Mouse (Mus musculus) mesoderm, embryonic 11.5 days (tissue): ENCODE measurements around the gene Gas7.

Source experiments
- DNase-seq: peaks from one replicate; pipeline ENCODE4 v3.0.0-alpha.2; 2012; ENCODE audit warnings: low read depth, low spot score

Gene Gas7

DNA sequence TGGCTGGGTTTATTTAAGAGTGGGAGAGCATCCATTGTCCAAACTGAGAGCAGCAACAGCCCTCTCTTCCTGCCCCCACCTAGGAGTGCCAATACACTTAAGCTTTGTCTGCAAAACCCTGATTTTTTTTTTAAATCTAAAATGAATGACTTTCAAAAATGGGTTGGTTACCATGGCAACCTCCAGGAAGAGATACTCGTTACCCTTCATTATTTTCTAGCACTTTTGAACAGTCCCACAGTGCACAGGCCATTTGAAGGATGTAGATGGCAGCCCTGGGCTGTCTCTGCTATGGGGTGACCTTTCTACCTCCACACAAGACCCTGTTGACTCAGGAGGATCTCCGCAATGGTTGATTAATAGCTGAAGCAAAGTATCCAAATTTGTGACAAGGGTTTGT is 230.9 kb downstream of the Gas7 start:
- no peak for DNase-seq

DNA sequence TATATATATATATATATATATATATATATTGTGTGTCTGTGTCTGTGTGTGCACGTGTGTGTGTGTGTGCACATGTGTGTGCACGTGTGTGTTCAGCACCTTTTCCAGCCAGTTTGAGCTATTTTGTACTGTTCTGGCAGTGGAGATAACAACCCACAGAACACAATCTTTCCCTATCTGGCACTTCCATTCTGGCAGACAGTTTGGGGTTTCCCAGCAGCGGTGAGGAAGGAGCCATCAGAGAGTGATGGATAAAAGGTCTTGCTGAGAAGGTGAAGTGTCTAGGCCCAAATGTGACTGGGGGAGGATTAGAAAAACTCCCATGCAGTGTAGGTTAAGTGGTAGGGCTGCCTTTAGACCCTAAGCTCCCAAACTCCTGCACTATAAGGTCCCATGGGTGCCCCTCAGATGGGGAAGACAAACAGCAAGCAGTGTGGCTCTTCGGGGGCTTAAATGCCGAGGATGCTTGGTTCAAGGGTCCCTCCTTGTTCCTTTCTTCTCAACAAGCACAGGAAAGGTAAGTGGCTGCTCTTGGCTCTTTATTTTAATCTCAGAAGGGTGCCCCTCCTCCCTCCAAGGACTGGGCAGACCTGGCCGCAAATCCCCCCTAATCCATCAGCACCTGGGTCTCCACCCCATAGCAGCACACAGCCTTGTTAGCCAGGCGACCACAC is 239.6 kb downstream of the Gas7 start, which contains the start of gene Rcvrn:
Gene Rcvrn, plus strand, starts transcription at position 624 of the 674 bp plus-strand sequence.
- no peak for DNase-seq

DNA sequence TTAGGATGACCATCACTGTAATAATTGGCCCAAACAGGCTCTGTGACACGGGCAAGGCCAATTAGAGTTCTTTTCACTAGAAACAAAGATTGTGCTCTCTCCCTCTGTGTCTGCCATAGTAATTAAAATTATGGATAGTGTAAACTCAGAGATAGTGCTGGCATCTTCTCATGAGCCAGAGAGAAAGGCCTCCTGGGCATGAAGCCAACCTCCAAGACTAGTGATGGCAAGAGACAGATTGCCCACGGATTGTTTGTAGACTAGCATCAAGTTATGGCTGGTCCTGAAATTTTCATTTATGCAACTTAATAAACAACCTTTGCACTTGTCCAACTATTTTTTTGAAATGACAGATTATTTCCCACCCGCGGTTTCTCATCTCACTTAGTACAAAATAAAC is 257.7 kb downstream of the Gas7 start:
- DNase-seq: no peak

DNA sequence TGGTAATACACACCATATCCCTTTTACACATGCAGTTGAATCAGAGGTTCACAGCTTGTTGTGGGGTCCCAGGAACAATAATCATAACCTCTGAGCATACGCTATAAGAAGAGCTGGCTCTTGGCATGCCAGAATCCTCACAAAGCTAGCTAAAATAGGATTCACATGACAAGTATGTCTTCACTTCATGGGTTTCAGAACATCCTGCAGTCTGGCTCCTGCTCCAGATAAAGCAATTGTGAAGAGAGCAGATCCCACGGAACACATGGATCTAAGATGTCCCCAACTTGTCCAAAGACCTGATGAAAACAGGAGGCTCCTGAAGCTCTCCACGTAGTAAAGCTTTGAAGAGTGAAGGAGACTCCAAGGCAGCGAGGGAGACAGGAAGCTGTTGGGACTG is 260.1 kb downstream of the Gas7 start:
- no peak for DNase-seq

DNA sequence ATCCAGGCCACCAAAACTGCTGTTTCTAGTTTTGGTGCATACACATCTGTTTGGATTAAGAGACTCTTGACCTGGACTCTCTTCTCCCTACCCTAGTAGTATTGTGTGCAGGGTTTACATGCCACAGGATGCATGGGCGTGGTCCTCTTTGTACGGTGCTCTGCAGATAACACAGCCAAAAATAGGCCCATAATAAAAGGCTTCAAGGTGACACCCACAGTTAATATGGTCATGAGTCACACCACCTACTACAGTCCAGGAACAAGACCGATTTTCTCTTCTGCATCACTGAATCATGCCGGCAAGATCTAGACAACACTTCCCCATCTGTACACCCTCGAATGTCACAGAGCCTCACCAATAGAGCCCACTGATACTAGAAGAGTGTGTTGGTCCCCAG is 266.2 kb downstream of the Gas7 start:
- DNase-seq: no peak

DNA sequence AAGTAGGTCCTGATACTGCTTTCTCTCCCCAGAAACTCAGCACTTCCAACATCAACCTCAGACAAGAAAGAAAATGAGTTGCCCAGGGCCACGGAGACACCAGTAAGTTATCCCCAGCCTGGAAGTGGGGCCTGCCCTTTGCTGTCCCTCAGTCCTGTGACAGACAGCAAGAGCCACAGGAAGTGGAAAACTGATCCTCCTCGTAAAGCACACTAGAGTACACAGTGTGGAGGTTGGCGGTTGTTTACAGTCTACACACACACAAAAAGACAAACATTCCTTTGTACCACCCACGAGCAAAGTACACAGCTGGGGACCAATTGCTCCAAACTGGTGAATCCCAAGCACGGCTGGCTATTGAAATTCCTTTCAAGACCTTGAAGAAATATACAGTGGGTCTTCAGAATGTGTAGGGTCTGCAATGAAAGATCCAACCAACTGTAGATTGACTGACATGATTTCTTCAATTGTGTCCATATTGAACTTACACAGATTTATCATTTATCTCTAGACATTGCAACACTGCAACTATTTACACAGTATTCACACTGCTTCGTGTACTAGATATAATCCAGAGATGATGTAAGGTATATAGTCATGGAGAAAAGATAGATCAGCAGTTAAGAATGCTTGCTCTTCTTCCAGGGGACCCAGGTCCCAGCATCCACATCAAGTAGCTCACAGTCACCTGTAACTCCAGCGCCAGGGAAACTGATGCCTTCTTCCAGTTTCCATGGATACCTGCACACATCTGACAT is 267.3 kb downstream of the Gas7 start:
- DNase-seq: peak; percentile 4

DNA sequence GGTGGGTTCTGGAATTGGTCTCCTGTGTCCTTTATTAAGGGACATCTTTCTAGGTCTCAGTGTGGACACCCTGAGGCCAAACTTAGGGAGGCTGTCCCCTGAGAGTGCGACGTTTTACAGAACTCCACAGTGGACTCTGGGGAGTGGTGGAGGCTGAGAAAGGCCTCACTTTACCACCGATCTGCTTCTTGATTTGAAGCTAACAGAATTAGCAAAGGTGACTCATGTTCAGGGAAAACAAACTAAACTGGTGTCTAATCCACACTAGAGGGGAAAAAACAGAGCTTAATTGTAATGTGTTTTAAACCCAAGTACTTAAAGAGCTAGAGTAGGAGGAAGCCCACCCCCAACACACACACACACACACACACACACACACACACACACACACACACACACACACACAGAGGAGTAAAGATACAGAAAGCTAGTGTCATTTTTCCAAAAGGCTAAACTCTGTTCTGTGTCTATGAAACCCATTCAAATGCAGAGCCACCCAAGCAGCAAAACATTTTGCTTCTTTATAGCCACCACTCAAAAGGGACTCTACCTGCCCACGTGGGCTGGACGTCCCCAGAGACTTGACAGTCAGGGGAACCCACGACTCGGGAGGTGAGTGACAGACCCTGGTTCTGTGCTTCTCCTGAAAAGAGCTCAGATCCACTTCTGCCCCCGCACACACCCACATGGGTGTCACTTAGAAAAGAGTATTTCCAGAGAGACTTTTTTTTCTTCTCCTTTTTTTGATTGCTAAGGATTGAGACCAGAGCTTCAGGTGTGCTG is 268.2 kb downstream of the Gas7 start:
- no peak for DNase-seq

DNA sequence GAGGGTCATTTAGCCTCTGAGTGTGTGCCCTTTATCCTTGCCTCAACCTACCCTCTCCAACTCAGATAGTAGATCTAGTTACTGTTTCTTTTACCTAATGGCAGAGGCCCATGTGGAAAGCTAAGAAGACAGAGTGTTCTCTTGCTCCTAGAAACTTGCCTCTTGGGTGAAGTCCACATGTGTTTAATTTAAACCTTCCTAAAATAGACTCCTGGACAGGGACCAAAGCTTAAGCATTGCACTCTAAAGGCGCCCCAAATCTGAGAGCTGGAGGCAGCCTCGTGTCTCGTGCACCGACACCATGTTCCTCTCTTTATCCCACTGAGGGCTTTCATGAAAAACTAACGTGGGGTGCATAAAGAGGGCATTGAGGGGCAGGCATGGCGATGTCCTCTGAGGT is 271.9 kb downstream of the Gas7 start:
- DNase-seq: no peak

DNA sequence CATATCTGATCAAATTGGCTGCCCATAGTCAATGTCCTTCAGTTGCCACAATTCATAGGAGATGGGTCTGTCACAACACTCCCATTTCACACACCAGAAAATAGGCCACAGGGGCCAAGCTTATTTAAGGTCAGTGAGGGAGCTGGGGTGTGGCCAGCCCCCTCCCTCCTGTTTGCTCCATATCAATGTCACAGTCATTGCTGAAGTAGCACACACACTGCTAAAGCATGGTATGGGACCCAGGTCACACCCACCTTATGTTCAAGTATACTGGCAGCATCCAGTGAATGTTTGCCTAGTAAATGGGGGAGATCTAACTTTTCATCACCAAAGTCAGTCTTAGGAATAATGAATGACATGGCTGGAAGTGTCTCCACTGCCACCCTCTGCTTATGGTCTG is 273.5 kb downstream of the Gas7 start:
- DNase-seq: no peak

DNA sequence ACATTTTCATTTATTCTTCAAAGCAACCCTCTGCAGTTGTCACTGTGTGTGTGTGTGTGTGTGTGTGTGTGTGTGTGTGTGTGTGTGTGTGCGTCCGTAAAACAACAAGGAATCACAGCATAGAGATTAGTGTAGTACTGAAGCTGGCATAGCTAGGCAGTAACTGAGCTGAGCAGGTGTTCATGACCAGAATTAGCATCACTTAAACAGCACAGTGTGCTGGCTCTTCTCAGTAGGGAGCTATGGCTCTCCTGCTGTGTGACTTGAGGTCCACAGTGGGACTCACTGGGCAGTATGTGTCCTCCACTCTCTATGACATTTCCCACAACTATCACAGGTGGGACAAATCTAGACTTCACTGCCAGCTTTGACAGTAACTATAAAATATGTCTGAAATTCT is 275.8 kb downstream of the Gas7 start:
- DNase-seq: no peak

DNA sequence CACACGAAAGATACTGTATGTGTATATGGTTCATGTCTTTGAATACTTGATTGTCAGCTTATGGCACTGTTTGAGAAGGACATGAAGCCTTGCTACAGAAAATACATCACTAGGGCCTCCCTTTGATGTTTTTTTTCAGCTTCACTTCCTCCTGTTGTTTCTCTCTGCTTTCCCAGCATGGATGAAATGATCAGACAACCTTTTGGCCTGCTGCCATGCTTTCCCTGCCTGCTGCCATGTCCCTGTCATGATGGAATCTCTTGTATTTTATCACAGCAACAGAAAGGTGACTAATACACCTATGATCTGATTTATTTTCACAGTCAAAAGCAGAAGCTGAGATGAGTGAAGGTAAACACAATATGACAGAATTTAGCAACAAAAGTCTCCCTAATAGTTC is 278.5 kb downstream of the Gas7 start:
- DNase-seq: no peak

DNA sequence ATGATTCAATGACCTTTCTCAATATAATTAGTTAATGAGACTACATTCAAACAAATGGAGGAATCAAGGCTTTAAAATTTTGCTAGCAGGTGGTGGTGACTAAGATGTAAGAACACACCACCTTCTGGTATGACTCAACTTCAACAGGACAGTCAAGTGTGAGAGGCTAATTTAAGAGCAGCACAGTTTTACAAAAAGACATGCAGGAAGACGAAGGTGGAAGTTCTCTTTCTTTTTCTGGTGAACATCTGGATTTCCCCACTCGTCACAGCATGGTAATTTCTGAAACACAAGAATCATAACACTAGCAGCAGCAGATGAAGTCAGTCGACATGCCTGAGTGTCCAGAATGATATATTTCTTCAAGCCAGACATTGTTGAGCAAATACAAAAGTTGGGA is 279.4 kb downstream of the Gas7 start:
- no peak for DNase-seq

DNA sequence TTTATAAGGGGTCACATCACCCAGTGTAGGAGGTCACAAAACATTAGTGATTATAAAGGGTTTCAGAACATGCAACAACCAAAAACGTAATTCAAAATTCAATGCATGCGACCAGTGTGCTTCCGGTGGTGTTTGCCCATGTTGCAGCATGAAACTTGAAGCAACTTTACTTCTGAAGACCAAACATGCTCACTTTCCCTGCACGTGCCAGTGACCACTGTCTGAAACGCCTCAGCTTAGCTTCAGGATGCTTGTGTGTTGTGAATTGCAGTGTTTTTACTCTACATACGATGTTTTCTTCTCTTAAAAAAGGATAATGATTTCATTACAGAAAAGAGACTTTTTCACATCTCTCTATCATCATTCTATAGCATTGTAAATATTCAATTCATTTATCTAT is 283.1 kb downstream of the Gas7 start:
- DNase-seq: no peak
